Mouse (Mus musculus) brain, embryonic 14.5 days (tissue): Measurements from ENCODE around the gene Cd69.

Experiments used
- CTCF ChIP-seq: fragments of 200-500 bp; IDR thresholded peaks from 2 replicates; pipeline ENCODE4 v1.5.1; 2012; ENCODE audit warnings: inconsistent platforms, mild to moderate bottlenecking, moderate library complexity, borderline replicate concordance; ENCODE audit not compliant: insufficient read depth, insufficient read length; ENCODE audit errors: extremely low read depth
- POLR2A ChIP-seq: fragments of 200-500 bp; IDR thresholded peaks from 2 replicates; pipeline ENCODE4 v1.6.1; 2012; ENCODE audit warnings: mild to moderate bottlenecking, inconsistent platforms, borderline replicate concordance; ENCODE audit not compliant: poor library complexity, insufficient read depth, insufficient read length, severe bottlenecking; ENCODE audit errors: extremely low read depth

GRCm38 (mm10) chr6:129232005-129232841, 43.0 kb downstream of the Cd69 start:
- TF ChIP-seq CTCF (no peak), POLR2A (no peak)
